Mouse (Mus musculus) bone marrow, adult 2 months (tissue): ENCODE measurements around the gene Uxs1.

ENCODE experiments used
- CTCF ChIP-seq: fragments of 200-500 bp; IDR thresholded peaks from 2 replicates; pipeline ENCODE4 v1.5.1; 2011; ENCODE audit warnings: low read length, control low read depth; ENCODE audit not compliant: control insufficient read depth, insufficient read depth
- POLR2A ChIP-seq: fragments of 200-500 bp; IDR thresholded peaks from 2 replicates; pipeline ENCODE4 v1.6.1; 2011; ENCODE audit warnings: low read depth, mild to moderate bottlenecking, control low read depth, low read length, borderline replicate concordance; ENCODE audit not compliant: control insufficient read depth

DNA sequence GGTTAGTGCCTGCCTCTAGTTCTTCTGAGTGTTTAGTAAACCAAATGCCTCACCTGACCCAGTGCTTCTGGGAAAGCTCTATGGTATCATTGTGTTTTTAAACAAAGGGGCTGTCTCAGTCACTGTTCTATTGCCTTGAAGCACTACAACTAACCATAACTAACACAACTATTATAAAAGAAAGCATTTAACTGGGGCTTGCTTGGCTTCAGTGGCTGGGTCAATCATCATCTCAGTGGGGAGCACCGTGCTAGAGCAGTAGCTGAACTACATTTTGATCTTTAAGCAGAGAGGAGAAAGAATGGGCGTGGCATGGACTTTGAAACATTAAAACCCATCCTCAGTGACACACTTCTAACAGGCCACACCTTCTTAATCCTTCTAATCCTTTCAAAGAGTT, 18.2 kb downstream of the Uxs1 start:
- TF ChIP-seq CTCF = no peak
- TF ChIP-seq POLR2A = no peak
